Mouse (Mus musculus) ES-E14 (cell line): ENCODE data around the gene Ccdc85a. TPM values are rescaled to one million over a fixed set of nuclear protein-coding genes. Genes with fewer than 3 reads are reported as not detected.

Experiments used
- DNase-seq: peaks from one replicate; pipeline ENCODE4 v3.0.0-alpha.2; 2013; ENCODE audit warnings: low read depth, low spot score
- H3K27ac ChIP-seq: 2 replicates; pipeline ENCODE4 v1.5.1; 2012; ENCODE audit warnings: low read depth, mild to moderate bottlenecking, low read length, moderate library complexity, mixed read lengths; ENCODE audit not compliant: poor library complexity, insufficient read depth, severe bottlenecking
- H3K36me3 ChIP-seq: 2 replicates; pipeline ENCODE4 v1.6.1; 2012; ENCODE audit warnings: mild to moderate bottlenecking, low read length, moderate library complexity, mixed read lengths; ENCODE audit not compliant: control insufficient read depth, poor library complexity, insufficient read depth, severe bottlenecking
- H3K4me1 ChIP-seq, 2 experiments: fragments of 150-350 bp in 1 of 2; sonication (generic) in 1 of 2; 2 replicates each; pipeline ENCODE4 v1.6.1; 2012; ENCODE audit warnings: low read length in 2 of 2, mild to moderate bottlenecking in 1 of 2, mixed read lengths in 1 of 2; ENCODE audit not compliant: control insufficient read depth in 2 of 2, insufficient read depth in 2 of 2, poor library complexity in 1 of 2
- H3K4me3 ChIP-seq, 2 experiments: fragments of 150-350 bp in 1 of 2; sonication (generic) in 1 of 2; 2 replicates each; pipeline ENCODE4 v1.5.1; 2012; ENCODE audit warnings: low read length in 2 of 2, low read depth in 1 of 2, mild to moderate bottlenecking in 1 of 2, mixed read lengths in 1 of 2; ENCODE audit not compliant: insufficient read depth in 1 of 2, poor library complexity in 1 of 2, severe bottlenecking in 1 of 2
- H3K9ac ChIP-seq: 2 replicates; pipeline ENCODE4 v1.6.1; 2012; ENCODE audit warnings: low read depth, mild to moderate bottlenecking, low read length, mixed read lengths; ENCODE audit not compliant: poor library complexity, insufficient read depth, severe bottlenecking
- H3K9me3 ChIP-seq: fragments of 150-350 bp; sonication (generic); 2 replicates; pipeline ENCODE4 v1.6.1; 2012; ENCODE audit warnings: low read depth, mild to moderate bottlenecking, low read length; ENCODE audit not compliant: control insufficient read depth, insufficient read depth
- CHD2 ChIP-seq: IDR thresholded peaks from 2 replicates; pipeline ENCODE4 v1.6.1; 2014; ENCODE audit warnings: mild to moderate bottlenecking, low read depth, low read length, inconsistent platforms
- HCFC1 ChIP-seq: IDR thresholded peaks from 2 replicates; pipeline ENCODE4 v1.6.1; 2012; ENCODE audit warnings: low read length, inconsistent platforms, borderline replicate concordance; ENCODE audit not compliant: insufficient read depth
- MAFK ChIP-seq: IDR thresholded peaks from 2 replicates; pipeline ENCODE4 v1.6.1; 2014; ENCODE audit warnings: mild to moderate bottlenecking, low read depth, low read length, inconsistent platforms; ENCODE audit not compliant: insufficient read depth
- ZC3H11A ChIP-seq: IDR thresholded peaks from 2 replicates; pipeline ENCODE4 v1.6.1; 2012; ENCODE audit warnings: low read depth, mild to moderate bottlenecking, inconsistent platforms, low read length, borderline replicate concordance
- ZNF384 ChIP-seq: IDR thresholded peaks from 2 replicates; pipeline ENCODE4 v1.6.1; 2012; ENCODE audit warnings: low read depth, low read length, inconsistent platforms
- in situ Hi-C, 2 experiments: fragments of 600-800 bp; cut with MboI; formaldehyde crosslinking; loops; one replicate each; pipeline ENCODE4 v1.15.1; 2025; ENCODE audit warnings: low sequenced_read_pairs in 2 of 2, inconsistent platforms in 1 of 2; ENCODE audit not compliant: unreplicated experiment in 2 of 2
- total RNA-seq: library from RNA; depleted of rRNA; stranded (reverse); fragments of 300-350 nt; gene quantifications from 2 replicates; pipeline ENCODE4 v1.2.3, GENCODE M21; 2012

The Ccdc85a gene
- total RNA-seq, 1 experiment = 1.7 TPM

- no peak for DNase-seq
- Histone ChIP-seq H3K4me3 (no peak overlapping the region), H3K4me1 (no peaks in the 10 kb centered on the region), H3K9ac (no peak overlapping the region), H3K9me3 (no peaks in the 10 kb centered on the region), H3K36me3 (no peaks in the 10 kb centered on the region), H3K27ac (no peak overlapping the region)
- TF ChIP-seq MAFK (no peak), CHD2 (no peak), ZC3H11A (no peak), ZNF384 (no peak), HCFC1 (no peak)
- in situ Hi-C loops = no loop called here
These were observed 27.7 kb downstream of the Ccdc85a start for GRCm38 (mm10) chr11:28556420-28556819.

GRCm38 (mm10) chr11:28543429-28543828 lies 40.7 kb downstream of the Ccdc85a start:
- in situ Hi-C loops = no loop called here
- Histone ChIP-seq H3K9ac (no peak overlapping the region), H3K36me3 (no peaks in the 10 kb centered on the region), H3K4me1 (no peaks in the 10 kb centered on the region), H3K9me3 (no peaks in the 10 kb centered on the region), H3K27ac (no peak overlapping the region), H3K4me3 (no peak overlapping the region)
- no peak for TF ChIP-seq ZC3H11A
- TF ChIP-seq ZNF384 = no peak
- no peak for TF ChIP-seq HCFC1
- TF ChIP-seq CHD2 = no peak
- no peak for TF ChIP-seq MAFK
- no peak for DNase-seq

DNA sequence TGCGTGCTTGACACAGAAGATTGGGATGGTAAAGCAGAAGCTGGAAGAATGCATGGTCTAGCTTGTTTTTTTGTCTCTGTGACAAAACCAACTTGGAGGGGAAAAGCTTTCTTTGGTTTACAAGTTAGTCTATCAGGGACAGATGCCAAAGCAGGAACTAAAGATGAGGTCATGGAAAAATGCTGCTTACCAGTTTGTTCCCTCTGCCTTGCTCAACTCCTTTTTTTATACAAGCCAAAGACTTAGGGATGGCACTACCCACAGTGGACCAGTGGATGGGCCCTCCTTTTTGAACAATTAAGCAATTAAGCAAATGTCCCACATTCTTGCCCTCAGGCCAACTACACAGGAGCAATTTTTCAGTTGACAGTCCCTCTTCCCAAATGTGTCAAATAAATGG lies 42.8 kb downstream of the Ccdc85a start:
- Histone ChIP-seq H3K9me3 (no peaks in the 10 kb centered on the region), H3K36me3 (no peaks in the 10 kb centered on the region), H3K27ac (no peak overlapping the region), H3K4me3 (no peak overlapping the region), H3K9ac (no peak overlapping the region), H3K4me1 (peaks cover 0 to 4% of the 10 kb centered on the region in 2 experiments; a peak in 1 of 4 replicates)
- DNase-seq = no peak
- in situ Hi-C loops = no loop called here
- no peak for TF ChIP-seq HCFC1
- TF ChIP-seq ZNF384 = no peak
- no peak for TF ChIP-seq ZC3H11A

DNA sequence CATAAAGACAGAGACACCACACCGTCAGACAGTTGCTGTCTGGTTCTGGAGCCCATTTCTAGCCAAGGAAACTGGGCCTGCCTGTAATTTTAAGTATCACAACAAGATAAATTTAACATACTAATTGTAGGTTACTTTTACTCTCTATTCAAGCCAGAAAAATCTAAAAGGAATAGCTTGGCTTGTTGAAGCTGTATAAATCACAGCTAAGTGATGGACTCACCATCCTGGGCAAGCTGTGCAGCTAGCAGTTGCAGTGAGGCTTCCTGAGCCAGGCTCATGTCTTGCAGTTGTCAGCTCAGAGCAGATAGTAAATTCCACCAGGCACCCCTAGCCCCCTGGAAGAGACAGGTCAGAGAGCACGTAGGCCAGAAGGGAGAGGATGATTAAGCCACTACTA lies 50.8 kb downstream of the Ccdc85a start:
- DNase-seq = no peak
- in situ Hi-C loops = no loop called here

DNA sequence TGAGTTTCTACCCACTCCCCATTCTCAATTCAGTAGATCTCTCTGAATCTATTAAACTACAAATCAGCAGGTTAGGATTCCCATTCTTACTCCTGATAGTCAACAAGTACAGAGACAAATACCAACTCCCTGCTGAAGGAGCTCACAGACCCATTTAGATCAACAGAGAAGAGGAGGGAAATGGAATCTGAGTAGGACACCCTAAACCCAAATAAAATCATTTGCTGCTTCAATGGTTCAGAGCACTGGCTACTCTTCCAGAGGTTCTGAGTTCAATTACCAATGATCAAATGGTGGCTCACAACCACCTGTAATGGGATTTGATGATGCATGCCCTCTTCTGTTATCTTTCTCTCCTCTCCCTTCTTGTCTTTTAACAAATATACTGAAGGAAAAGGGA lies 82.9 kb downstream of the Ccdc85a start:
- no peak overlapping the region for H3K4me3 ChIP-seq
- no peak for DNase-seq
- H3K9me3 ChIP-seq = no peaks in the 10 kb centered on the region
- H3K27ac ChIP-seq = no peak overlapping the region
- no peaks in the 10 kb centered on the region for H3K36me3 ChIP-seq
- TF ChIP-seq ZC3H11A (no peak), MAFK (no peak), CHD2 (no peak), ZNF384 (no peak), HCFC1 (no peak)
- H3K4me1 ChIP-seq = no peaks in the 10 kb centered on the region
- in situ Hi-C loops = no loop called here
- H3K9ac ChIP-seq = no peak overlapping the region

More for the DNA sequence above, 50.8 kb downstream of the Ccdc85a start:
- no peak overlapping the region for H3K9ac ChIP-seq
- peaks cover 0 to 4% of the 10 kb centered on the region in 2 experiments; a peak in 1 of 4 replicates for H3K4me1 ChIP-seq
- H3K36me3 ChIP-seq = no peaks in the 10 kb centered on the region
- no peak overlapping the region for H3K4me3 ChIP-seq
- H3K27ac ChIP-seq = no peak overlapping the region
- H3K9me3 ChIP-seq = no peaks in the 10 kb centered on the region
- TF ChIP-seq CHD2 = no peak
- TF ChIP-seq HCFC1 = no peak
- no peak for TF ChIP-seq ZNF384
- no peak for TF ChIP-seq ZC3H11A
- no peak for TF ChIP-seq MAFK
